Mouse (Mus musculus) hindbrain, postnatal 0 days (tissue): ENCODE data around the gene Zfp493. TPM values are rescaled to one million over a fixed set of nuclear protein-coding genes. Genes with fewer than 3 reads are reported as not detected.
"Not testable (repeated sequence)": the region's sequence is repeated elsewhere in the genome, so short reads cannot be mapped to it uniquely, and the experiment has no call there.

ENCODE experiments used
- ATAC-seq: fragments of 200-750 bp; cut with Nextera tagmentation; 2 replicates; pipeline ENCODE4 v1.8.0; 2017; ENCODE audit warnings: mild to moderate bottlenecking, moderate TSS enrichment, moderate library complexity
- DNase-seq: peaks from one replicate; pipeline ENCODE4 v3.0.0-alpha.2; 2015; ENCODE audit warnings: low spot score
- H3K27ac ChIP-seq: fragments of 300-500 bp; sonication (generic); 2 replicates; pipeline ENCODE4 v1.5.1; 2014; ENCODE audit warnings: mild to moderate bottlenecking
- H3K27me3 ChIP-seq: fragments of 300-500 bp; sonication (generic); 2 replicates; pipeline ENCODE4 v1.6.1; 2014; ENCODE audit warnings: low read length, mixed read lengths; ENCODE audit not compliant: insufficient read depth
- H3K36me3 ChIP-seq: fragments of 300-500 bp; sonication (generic); 2 replicates; pipeline ENCODE4 v1.6.1; 2014; ENCODE audit warnings: low read length, mixed read lengths; ENCODE audit not compliant: insufficient read depth
- H3K4me1 ChIP-seq: fragments of 300-500 bp; sonication (generic); 2 replicates; pipeline ENCODE4 v1.6.1; 2014; ENCODE audit warnings: antibody characterized with exemption, low read length, mixed read lengths; ENCODE audit not compliant: insufficient read depth
- H3K4me2 ChIP-seq: fragments of 300-500 bp; sonication (generic); 2 replicates; pipeline ENCODE4 v1.6.1; 2014; ENCODE audit warnings: low read depth, mild to moderate bottlenecking, low read length, moderate library complexity, mixed read lengths
- H3K4me3 ChIP-seq: fragments of 300-500 bp; sonication (generic); 2 replicates; pipeline ENCODE4 v1.5.1; 2014; ENCODE audit warnings: low read length
- H3K9ac ChIP-seq: fragments of 300-500 bp; sonication (generic); replicated peaks from 2 replicates; pipeline ENCODE4 v1.6.1; 2014; ENCODE audit warnings: mild to moderate bottlenecking, low read length, moderate library complexity, mixed read lengths
- H3K9me3 ChIP-seq: fragments of 300-500 bp; sonication (generic); 2 replicates; pipeline ENCODE4 v1.6.1; 2016; ENCODE audit warnings: low read length, mixed read lengths
- CTCF ChIP-seq: IDR thresholded peaks from 2 replicates; pipeline ENCODE4 v1.5.1; 2016; ENCODE audit warnings: antibody characterized with exemption, control low read depth, low read depth
- WGBS: fragments of 180-500 bp; shearing (Covaris S2); extraction: QIAGEN DNeasy Blood & Tissue Kit; methylation state at CpG from one replicate; pipeline ENCODE4 v1.1.7; 2014; 5-methylcytosine and 5-hydroxymethylcytosine counted together
- polyA plus RNA-seq: library from polyadenylated mRNA; unstranded; fragments of >200 nt; fragmentation: Nextera tagmentation; extraction: Ambion mirVana; gene quantifications from 2 replicates; pipeline ENCODE4 v1.2.1, GENCODE M21; 2015
- total RNA-seq: library from RNA; depleted of rRNA; stranded (reverse); fragments of >200 nt; gene quantifications from 2 replicates; pipeline ENCODE4 v1.2.3, GENCODE M21; 2014

Zfp493 gene
- total and polyA plus RNA-seq, 2 experiments from 2014 or later = 1.1 TPM

GRCm38 (mm10) chr13:67759966-67760365 lies 19.5 kb upstream of the Zfp493 start:
- Histone ChIP-seq H3K4me3 (no peak overlapping the region), H3K36me3 (no peaks in the 10 kb centered on the region), H3K9me3 (no peaks in the 10 kb centered on the region), H3K4me2 (no peak overlapping the region), H3K4me1 (0 out of 2 replicates have a peak, but pooled peaks cover 4% of the 10 kb centered on the region), H3K27me3 (no peaks in the 10 kb centered on the region), H3K27ac (no peak overlapping the region), H3K9ac (no peak overlapping the region)
- DNase-seq = no peak
- WGBS = 82% methylated on average over 1 of the region's 1 CpGs
- TF ChIP-seq CTCF = no peak
- no peak for ATAC-seq

GRCm38 (mm10) chr13:67763031-67763768 lies 16.3 kb upstream of the Zfp493 start:
- H3K9me3 ChIP-seq = no peaks in the 10 kb centered on the region
- no peak overlapping the region for H3K27ac ChIP-seq
- no peak overlapping the region for H3K9ac ChIP-seq
- no peak overlapping the region for H3K4me2 ChIP-seq
- WGBS = 80% methylated on average over 2 of the region's 2 CpGs
- H3K27me3 ChIP-seq = no peaks in the 10 kb centered on the region
- H3K4me1 ChIP-seq = no peaks in the 10 kb centered on the region
- no peak for DNase-seq
- H3K36me3 ChIP-seq = no peaks in the 10 kb centered on the region
- TF ChIP-seq CTCF = no peak
- ATAC-seq = no peak
- no peak overlapping the region for H3K4me3 ChIP-seq

- TF ChIP-seq CTCF = no peak
- H3K9me3 ChIP-seq = 0 out of 2 replicates have a peak, but pooled peaks cover 3% of the 10 kb centered on the region
- H3K9ac ChIP-seq = no peak overlapping the region
- H3K27ac ChIP-seq = no peak overlapping the region
- ATAC-seq = no peak
- 88% methylated on average over 10 of the region's 10 CpGs for WGBS
- H3K4me1 ChIP-seq = no peaks in the 10 kb centered on the region
- H3K4me2 ChIP-seq = no peak overlapping the region
- no peak overlapping the region for H3K4me3 ChIP-seq
- H3K36me3 ChIP-seq = peaks cover 2% of the 10 kb centered on the region; the same call in 1 of the 2 replicates
- H3K27me3 ChIP-seq = no peaks in the 10 kb centered on the region
- DNase-seq = no peak
Observed at GRCm38 (mm10) chr13:67791921-67792455, 12.5 kb downstream of the Zfp493 start.

GRCm38 (mm10) chr13:67798618-67799017 lies 19.1 kb downstream of the Zfp493 start:
- Histone ChIP-seq H3K4me1 (no peaks in the 10 kb centered on the region), H3K27me3 (no peaks in the 10 kb centered on the region), H3K27ac (no peak overlapping the region), H3K9me3 (no peaks in the 10 kb centered on the region), H3K36me3 (no peaks in the 10 kb centered on the region), H3K9ac (no peak overlapping the region), H3K4me3 (no peak overlapping the region), H3K4me2 (no peak overlapping the region)
- DNase-seq (no peak), ATAC-seq (no peak)
- 59% methylated on average over 3 of the region's 3 CpGs for WGBS
- no peak for TF ChIP-seq CTCF

- WGBS = 86% methylated on average over 3 of the region's 3 CpGs
- H3K27ac ChIP-seq, H3K36me3 ChIP-seq, DNase-seq, ATAC-seq, H3K4me2 ChIP-seq, H3K9ac ChIP-seq, H3K27me3 ChIP-seq, H3K4me3 ChIP-seq, H3K4me1 ChIP-seq, H3K9me3 ChIP-seq: not testable (repeated sequence)
Observed at GRCm38 (mm10) chr13:67799151-67799550, 19.7 kb downstream of the Zfp493 start.

GRCm38 (mm10) chr13:67811651-67812210 lies 32.2 kb downstream of the Zfp493 start:
- no peak for DNase-seq
- no peak overlapping the region for H3K27ac ChIP-seq
- TF ChIP-seq CTCF = no peak

More at GRCm38 (mm10) chr13:67811651-67812210, 32.2 kb downstream of the Zfp493 start:
- ATAC-seq = no peak
- WGBS = 70% methylated on average over 1 of the region's 1 CpGs
- no peak overlapping the region for H3K4me3 ChIP-seq
- no peak overlapping the region for H3K4me2 ChIP-seq
- H3K4me1 ChIP-seq = no peaks in the 10 kb centered on the region
- H3K9ac ChIP-seq = no peak overlapping the region
- H3K36me3 ChIP-seq = no peaks in the 10 kb centered on the region
- H3K9me3 ChIP-seq = no peaks in the 10 kb centered on the region
- H3K27me3 ChIP-seq = no peaks in the 10 kb centered on the region
